Mouse (Mus musculus) urinary bladder, postnatal 4 days (tissue): ENCODE measurements around the gene Mfsd13b.
"Not testable (repeated sequence)": the region's sequence is repeated elsewhere in the genome, so short reads cannot be mapped to it uniquely, and the experiment has no call there.

Experiments used
- DNase-seq, 2 experiments: peaks; one replicate each; pipeline ENCODE4 v3.0.0; 2021 to 2022; ENCODE audit warnings: low spot score in 2 of 2

Mfsd13b gene

DNA sequence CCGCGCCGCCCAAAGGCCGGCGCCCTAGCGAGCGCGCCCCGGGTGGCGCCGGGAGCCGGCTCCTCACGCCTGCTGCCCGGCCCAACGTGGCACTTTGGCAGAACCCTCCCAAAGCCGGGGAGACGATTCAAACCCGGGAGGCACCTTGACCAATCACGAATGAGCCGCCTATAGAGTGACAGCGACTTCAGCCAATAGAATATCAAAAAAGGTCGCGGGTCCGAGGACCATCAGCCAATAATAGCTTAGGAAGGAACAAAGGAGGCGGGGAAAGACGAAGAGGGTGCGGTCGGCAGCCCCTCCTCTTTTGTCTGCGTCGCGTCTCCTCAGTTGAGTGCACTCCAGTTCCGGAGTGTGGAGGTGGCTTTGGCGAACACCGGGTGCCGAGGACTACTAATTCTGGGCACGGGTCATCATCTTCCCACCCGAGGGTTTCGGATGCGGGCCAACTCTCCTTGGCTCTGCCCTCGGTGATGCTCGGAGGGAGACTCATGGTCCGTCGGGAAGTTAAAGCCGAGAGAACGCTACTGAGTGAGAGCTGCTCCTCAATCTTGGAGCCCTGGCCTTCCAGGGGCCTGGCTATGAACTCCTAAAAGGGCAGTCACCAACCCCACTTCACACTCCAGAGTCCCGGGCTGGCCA, at the start of gene Mfsd13b, which contains the start of gene Cdr2:
Mfsd13b (plus strand) TSS at position 310 of the 642 bp plus-strand sequence.
Cdr2 (minus strand) TSS at position 113 of the 642 bp plus-strand sequence.
- peak; percentile 92 to 94 for DNase-seq

DNA sequence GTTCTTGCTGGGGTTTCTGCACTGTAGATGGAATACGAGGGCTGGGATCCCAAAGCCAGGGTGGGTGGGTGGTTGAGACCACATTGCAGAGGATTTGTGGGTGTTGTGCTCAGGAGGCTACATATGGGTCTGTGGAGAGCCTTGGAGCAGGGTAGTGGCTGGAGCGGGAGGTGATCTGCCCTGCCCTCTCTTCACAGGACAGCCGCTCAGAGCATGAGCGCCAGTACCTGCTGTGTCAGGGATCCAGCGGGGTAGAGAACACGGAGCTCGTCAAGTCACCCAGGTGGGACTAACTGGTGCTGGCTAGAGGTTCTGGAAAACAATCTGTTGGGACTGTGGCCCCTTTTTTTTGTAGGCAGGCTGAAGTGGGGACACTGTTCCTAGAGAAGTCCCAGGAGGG, 49.2 kb upstream of the Mfsd13b start:
- no peak for DNase-seq

DNA sequence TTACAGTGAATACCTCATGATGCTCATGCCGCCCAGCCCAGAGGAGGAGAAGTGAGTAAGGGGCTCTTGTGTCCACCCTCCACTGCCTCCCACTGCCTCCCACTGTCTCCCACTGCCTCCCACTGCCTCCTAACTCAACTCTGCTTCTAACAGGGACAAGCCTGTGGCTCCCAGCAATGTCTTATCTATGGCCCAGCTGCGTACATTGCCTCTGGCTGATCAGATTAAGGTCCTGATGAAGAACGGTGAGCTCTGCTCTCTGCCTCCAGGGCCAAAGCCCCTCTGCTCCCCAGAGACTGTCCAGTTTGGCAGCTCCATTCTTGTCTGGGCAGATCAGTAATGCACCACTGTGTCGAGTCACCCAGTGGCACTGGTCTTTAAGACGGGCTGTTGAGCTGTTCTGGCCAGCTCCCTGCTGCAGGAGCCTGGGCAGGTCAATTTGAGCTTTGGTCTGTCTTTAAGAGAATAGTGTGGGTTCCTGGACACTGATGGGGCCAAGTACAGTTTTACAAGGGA, 48.6 kb upstream of the Mfsd13b start:
- DNase-seq: no peak

DNA sequence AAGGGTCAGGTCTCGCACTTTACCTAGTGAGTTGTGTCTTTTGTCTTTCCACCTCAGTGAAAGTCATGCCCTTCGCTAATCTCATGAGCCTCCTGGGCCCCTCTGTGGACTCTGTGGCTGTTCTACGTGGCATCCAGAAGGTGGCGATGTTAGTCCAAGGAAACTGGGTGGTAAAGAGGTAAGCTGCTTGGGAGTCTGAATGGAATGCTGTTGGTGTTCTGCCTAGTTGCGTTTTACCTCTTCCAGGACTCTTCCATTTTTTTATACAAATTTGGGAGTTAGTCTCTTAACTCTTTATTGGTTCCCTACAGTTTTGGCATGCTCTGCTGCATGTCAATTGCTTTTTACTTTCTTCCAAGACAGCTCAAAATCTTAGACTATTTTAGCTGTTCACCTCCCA, 47.6 kb upstream of the Mfsd13b start:
- DNase-seq: no peak

DNA sequence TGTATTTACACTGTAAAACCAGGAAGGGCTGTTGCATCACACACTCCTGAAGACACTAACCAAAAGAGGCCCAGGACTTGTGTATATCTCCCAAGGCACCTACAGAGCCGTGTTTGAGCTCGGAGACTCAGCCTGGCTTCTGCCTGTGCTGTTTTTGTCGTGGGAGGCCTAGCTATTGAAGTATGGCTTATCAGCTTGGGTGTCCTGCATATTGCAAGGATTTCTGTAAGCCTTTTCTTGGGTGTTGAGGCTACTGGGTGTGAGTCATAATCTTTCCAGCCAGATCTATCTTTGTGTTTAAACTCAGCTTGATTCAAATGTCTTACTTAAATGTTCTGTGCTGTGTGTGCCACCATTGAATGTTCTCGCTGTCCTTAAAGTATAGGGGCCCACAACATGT, 45.8 kb upstream of the Mfsd13b start:
- DNase-seq: no peak

DNA sequence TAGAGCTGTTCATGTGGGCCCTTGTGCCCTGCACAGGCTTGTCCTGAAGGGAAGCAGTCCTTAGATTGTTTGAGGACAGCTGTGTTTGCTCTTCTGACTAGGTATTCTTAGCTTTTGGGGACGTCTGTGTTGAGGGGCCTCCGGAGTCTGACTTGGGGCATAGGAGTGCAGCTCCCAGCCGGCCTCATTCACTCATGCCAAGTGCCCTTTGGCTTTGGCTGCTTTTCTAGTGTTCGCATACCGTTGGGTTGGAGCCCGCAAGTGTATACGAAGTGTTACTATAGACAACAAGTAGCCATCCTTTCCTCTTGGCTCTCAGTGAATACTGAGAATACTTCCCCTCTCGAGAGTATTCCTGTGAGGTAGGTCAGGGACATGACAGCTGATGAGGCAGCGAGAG, 44.1 kb upstream of the Mfsd13b start:
- no peak for DNase-seq

DNA sequence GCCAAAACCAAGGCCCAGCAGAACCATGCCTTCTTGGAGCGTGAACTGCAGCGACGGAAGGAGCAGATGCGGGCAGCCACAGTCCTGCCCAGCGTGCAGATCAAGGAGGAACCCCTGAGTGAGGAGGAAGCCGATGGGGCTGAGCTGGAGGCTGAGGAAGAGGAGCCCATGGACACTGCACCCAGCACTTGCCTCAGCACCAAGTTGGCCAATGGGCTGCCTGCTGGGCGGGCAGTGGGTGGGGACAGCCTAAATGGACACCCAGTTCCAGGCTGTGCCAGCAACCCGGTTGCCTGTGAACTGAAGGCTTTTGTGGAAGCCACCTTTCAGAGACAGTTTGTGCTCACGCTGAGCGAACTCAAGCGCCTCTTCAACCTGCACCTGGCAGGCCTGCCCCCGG, 42.0 kb upstream of the Mfsd13b start:
- DNase-seq: peak in 1 of 2 experiments; percentile 51

DNA sequence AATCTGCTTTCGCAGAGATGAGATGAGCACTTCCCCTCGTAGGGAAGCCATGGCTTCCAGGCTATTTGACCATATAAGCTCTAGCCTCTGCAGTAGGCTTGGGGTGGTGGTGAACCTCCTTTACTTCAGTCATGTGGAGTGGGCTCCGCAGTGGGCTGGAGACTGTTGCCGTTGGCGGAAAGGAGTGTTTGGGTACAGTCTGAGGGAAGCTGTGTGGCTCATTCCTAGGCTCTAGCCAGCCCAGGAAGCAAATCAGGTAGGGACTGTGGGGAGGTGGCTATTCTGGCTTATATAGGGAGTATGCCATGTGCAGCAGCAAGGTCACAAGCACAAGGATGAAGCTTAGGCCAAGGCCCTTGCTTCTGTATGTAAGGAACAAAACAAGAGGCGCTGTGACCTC, 41.1 kb upstream of the Mfsd13b start:
- peak in 1 of 2 experiments; percentile 50 for DNase-seq

DNA sequence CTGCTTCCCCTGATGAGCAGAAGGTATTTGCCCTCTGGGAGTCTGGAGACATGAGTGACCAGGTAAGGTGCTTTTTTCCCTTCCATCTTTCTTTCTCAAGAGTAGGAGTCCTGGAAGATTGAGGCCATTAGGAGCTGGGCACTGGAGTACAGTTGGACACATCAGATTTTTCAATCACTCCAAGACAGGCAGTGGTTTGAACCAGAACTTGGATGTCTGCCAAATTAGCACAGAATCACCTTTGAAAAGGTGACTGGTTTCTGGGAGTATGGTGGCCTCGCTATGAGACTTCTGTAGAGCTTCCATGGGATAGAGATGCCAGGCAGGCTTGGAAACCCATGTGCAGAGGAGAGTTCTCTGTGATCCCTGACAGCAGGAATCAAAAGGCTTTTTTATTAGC, 39.8 kb upstream of the Mfsd13b start:
- no peak for DNase-seq

DNA sequence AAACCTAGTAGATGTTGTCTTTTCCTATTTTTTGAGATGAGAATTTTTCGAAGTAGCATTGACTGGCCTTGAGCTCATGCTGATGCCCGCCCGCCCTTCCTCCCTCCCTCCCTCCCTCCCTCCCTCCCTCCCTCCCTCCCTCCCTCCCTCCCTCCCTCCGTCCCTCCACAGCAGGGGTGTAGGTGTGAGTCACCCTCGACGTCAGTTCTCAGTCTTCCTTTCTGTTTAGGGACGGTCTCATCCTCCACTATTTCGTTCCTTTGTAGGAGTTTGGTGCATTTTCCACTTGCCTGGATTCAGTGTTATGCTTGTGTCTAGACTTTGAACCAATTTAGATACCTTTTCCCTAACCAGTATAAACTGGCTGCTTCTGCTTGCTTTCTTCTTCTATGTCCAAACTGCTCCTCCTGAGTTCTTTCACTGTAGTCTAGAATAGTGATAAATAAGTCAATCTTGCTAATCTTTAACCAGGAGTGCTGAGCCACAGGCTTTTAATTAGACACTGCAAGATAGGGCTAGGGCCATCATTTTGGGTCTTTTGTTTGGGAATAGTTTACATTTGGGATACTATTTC, 38.3 kb upstream of the Mfsd13b start:
- DNase-seq: no peak

DNA sequence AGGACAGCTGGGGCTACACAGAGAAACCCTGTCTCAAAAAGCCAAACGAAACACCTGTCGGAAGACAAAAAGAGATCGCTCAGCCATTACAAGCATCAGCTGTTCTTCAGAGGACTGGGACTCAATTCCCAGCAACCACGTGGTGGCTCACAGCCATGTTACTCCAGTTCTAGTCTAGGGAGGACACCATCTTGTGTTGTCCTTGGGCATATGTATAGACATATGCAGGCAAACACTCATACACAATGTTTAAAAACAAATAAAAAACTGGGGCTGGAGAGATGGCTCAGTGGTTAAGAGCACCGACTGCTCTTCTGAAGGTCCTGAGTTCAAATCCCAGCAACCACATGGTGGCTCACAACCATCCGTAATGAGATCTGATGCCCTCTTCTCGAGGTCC, 28.7 kb upstream of the Mfsd13b start:
- not testable (repeated sequence) for DNase-seq

DNA sequence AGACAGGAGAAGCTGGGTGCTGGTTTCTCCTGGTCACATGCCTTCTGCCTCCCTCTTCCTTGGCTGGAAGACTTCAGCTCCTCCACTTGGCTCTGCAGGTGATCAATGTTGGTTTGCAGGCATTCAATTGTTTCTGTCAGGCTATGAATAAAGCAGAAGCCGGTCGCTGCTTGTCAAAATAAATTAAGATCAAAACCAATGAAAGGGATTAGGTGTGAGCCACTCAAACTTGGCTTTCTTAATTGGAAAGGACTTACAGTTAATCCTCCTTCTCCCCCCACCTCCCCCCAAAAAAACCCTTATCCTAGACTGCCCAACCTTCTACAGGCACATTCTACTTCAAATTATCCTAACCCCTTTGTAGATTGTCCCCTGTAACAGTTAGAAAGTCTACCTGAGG, 22.2 kb upstream of the Mfsd13b start:
- no peak for DNase-seq

DNA sequence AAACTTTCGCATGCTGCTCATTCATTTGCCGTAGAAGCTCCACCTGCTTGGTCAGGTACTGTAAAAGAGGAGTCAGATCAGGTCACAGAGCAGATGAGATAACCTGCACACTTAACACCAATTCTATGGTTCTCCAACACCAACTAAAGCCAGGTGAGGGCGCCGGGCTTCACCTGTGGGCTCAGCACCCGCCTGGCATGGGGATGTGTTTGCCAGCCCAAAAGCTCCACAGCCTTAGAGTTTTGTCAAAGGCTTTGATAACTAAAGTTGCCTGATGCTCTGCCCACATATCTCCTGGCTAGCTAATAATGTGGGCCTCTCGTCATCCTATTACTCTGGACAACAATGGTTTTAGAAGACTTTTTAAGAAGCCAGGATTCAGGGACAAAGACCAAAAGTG, 21.7 kb upstream of the Mfsd13b start:
- DNase-seq: no peak

DNA sequence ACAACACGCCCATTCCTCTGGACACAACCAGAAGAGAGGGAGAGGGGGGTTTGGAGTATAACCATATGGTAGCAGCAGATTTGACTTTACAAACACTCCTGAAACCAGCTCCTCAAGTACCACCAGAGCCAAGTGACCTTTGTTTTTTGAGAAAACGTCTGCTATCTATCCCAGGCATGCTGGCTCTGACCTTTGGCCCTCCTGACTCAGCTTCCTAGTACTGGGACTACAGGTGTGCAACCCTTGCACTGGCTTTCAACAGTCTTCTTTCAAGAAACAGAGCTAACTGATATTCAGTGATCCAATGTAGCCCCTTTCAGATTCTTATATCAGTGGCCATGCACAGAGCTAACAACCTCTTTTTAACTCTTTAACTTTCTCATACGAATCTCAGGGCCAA, 20.4 kb upstream of the Mfsd13b start:
- no peak for DNase-seq

DNA sequence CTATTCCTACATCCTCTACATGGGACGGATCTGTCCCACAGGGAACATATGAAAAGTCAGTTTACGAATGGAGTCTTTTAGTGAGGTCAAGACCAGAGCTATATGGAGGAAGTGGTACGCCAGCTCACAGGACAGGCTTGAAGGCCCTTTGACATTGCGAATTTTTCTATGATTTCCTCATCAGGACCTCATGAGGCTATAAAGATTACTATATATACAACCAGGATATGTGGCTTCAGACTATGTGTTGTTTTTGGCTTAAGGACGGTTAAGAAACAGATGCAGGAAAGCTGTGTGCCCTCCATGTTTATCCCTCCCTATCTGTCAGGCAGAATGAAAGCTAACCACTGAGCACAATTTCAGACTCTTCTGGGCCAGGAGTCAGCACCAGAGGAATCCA, 19.2 kb upstream of the Mfsd13b start:
- no peak for DNase-seq

DNA sequence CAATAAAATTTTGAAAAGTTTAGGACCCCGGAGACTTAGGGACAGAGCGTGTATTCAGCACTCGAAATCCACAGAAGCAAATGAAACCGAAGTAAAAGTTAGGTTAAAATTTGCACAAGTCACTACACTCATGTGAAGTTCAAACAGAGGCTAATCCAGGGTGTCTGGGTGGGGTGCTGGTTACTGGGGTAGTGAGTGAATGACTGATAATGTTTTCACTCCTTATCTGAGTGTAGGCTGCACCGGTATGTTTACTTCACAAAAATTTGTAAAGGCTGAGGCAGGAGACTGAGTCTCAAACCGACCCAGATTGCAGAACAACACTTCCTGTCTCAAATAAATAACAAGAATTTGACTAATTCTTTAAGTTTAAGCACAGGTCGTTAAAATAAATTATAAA, 13.1 kb upstream of the Mfsd13b start:
- no peak for DNase-seq

DNA sequence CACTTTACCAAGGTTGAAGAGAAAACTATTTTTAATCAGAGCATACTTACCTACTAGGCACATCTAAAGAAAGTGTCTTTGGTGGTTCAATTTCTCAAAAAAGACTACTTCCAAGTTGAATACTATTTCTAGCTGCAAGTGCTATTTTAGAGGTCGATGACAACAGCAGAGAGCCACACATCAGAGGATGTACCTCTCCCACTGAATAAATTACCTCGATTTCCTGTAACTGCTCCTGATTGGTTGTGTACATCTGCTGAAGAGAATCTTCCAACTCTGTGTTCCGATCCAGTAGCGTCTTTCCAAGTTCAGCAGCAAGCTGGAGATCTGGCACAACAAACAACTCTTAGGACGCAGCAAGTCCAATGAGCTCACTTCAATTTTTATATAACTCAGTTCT, 12.2 kb upstream of the Mfsd13b start:
- DNase-seq: no peak

DNA sequence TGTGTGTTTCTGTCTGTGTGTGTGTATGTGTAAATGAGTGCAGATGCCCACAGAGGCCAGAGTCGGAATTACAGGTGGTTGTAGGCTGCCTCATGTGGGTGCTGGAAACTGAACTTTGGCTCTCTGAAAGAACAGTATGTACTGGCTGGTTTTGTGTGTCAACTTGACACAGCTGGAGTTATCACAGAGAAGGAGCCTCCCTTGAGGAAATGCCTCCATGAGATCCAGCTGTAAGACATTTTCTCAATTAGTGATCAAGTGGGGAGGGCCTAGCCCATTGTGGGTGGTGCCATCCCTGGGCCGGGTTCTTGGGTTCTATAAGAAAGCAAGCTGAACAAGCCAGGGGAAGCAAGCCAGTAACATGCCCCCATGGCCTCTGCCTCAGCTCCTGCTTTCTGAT, 9.8 kb upstream of the Mfsd13b start:
- DNase-seq: not testable (repeated sequence)

DNA sequence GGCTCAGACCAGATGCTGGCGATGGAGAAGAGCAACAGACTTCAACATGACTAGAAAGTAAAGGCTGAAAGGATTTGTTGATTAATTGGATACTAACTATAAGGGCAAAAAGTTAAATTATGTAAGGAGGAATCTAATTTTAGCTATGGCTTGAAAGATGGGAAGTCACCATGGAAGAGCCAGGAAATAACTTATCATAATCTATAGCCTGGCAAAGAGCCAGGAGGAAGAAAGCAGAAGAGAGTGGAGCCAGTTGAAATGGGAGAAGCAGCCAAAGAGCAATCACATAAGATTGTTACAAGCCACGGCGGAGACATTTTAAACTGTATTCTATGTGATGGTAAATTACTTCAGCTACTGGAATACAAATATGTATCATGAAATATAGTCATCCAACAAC, 8.3 kb upstream of the Mfsd13b start:
- DNase-seq: no peak

DNA sequence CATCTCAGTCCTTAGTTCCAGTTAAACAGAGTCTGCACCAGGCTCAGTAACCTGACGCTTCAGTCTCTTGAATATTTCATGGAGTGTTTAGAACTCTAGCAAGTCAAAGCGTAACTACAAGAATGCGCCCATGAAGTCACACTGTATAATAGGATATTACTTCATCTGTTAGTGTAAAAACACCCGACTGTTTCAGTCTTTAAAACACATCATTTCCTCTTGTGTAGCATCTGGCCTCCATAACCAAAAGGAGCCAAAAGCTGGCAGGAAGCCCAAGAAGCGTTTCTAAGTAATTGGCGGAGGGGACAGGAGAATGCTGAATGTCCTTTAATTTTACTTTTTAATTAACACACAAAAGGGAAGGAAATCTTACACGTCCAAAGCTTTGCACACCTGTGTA, 5.2 kb upstream of the Mfsd13b start:
- DNase-seq: no peak

DNA sequence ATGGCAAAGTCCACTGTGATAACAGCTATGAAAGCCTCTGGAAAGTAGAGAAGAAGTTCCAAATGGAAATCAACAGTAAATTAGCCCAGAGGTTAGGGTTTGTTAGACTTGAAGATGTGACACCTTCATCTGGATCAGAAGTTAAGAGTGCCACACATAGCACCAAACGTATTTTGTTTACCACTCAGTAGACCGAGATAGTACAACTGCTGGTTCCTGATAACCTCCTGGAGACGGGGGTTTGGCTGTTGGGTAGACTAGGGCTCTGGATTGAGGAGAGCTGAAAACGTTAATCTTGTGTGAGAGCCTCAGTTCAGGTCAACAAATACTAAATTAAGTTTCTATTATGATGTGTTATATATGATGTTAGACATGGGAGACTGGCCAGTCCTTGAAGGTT, 2.3 kb upstream of the Mfsd13b start:
- DNase-seq: no peak

DNA sequence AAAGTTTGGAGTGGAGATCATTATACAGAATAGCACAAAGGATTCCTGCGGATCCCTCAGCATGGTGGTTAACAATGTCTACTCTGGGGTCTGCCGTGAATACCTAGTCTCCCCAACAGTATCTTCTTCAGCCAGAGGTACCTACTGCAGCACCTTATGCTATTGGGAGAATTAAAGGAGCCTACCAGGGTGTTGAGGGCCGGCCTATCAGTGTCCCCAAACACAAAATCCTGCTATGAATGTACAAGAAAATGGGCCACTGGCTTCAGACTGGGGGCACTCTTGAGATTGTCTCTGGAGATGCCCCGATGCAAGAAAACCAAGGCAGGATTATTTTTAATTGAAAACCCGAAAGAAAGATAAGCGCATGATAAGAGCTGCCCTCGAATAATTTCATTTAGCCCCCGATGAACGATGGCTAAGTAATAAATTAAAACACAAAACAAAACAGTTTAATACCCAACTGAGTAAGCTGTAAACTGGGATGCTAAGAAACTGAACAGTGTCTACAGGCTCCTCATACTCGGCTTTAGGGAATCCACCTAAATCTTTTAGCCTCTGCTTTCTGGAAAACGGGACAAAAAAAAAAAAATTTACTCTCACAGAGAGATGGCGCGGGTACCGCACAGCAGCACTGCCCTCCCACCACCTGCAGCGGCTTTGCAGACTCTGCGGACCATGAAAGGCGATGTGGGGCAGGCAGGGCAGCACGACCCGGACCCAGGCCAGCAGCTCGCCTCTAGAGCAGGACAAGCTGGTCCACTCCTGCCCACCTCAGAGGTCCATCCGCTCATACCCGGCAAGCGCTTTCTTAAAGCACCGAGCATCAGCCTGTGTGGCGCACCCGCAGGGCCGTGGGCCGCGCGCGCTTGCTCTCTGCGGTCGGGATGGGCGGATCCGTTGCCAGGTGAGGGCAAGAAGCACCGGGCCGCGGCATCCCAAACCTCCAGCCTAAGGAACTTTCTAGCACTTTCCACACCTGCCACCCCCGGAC, 1.1 kb upstream of the Mfsd13b start:
- peak; percentile 21 to 64 for DNase-seq
